Mouse (Mus musculus): ENCODE measurements around the gene Ptprg. TPM values are rescaled to one million over a fixed set of nuclear protein-coding genes. Genes with fewer than 3 reads are reported as not detected.

Gene Ptprg
- polyA plus RNA-seq, 1 experiment, result 21.7 TPM

DNA sequence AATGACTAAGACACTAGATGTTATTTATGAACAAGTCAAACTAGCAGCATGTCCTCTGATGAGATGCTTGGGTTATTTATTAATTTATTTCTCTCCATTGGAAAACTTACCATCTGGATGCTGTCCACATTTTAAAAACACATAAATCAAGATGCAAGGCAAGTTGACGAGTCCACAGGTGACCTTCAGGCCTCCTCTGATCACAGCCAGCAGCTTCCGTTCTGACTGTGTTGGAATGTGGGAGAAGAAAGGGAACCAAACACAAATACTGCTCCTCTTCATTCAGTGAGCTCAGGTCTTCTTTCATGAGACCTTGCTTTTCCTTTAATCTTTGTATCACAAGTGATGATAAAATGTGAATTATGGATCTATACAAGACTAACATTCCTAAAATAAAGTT, 437.8 kb downstream of the Ptprg start:
- no peak overlapping the region for H3K27ac ChIP-seq (ENCODE audit: insufficient read depth, low read depth, low read length)
- H3K36me3 ChIP-seq (ENCODE audit: control insufficient read depth, insufficient read depth, low read length), result no peaks in the 10 kb centered on the region
- TF ChIP-seq POLR2A (IDR thresholded peaks at IDR 0.05; ENCODE audit: low read depth, low read length) (no peak), CTCF (IDR thresholded peaks at IDR 0.05; ENCODE audit: extremely low read depth, insufficient read length, insufficient replicate concordance, low read depth, low read length) (no peak)
- no peak overlapping the region for H3K4me3 ChIP-seq (ENCODE audit: low read depth, low read length)
- no peaks in the 10 kb centered on the region for H3K4me1 ChIP-seq (ENCODE audit: control insufficient read depth, insufficient read depth, insufficient read length, low read length)
- no peaks in the 10 kb centered on the region for H3K27me3 ChIP-seq (ENCODE audit: control insufficient read depth, insufficient read depth, low read length)
- WGBS, result 89% methylated on average over 2 of the region's 2 CpGs

DNA sequence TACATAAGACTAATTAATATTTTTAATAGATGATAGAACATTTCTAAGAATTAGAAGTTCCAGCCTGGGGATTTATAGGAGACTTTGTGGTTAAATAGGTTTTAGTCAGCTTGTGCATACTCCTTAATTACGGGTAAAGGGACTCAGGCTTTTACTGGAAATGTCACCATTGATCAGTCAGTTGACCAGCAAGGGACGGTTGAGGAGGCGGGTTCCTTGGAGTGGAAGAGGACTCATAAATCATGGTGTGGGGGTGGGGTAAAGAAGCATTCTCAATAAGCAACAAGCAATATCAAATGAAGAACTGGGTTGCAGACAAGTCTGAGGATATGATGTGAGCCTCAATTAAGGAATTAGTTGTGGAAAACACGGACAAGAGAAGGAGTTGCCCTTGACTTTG, 438.8 kb downstream of the Ptprg start:
- TF ChIP-seq CTCF (IDR thresholded peaks at IDR 0.05; ENCODE audit: extremely low read depth, insufficient read length, insufficient replicate concordance, low read depth, low read length) (no peak), POLR2A (IDR thresholded peaks at IDR 0.05; ENCODE audit: low read depth, low read length) (no peak)
- Histone ChIP-seq H3K27me3 (ENCODE audit: control insufficient read depth, insufficient read depth, low read length) (no peaks in the 10 kb centered on the region), H3K4me3 (ENCODE audit: low read depth, low read length) (no peak overlapping the region), H3K36me3 (ENCODE audit: control insufficient read depth, insufficient read depth, low read length) (no peaks in the 10 kb centered on the region), H3K27ac (ENCODE audit: insufficient read depth, low read depth, low read length) (no peak overlapping the region), H3K4me1 (ENCODE audit: control insufficient read depth, insufficient read depth, insufficient read length, low read length) (no peaks in the 10 kb centered on the region)
- WGBS, result 93% methylated on average over 4 of the region's 4 CpGs

DNA sequence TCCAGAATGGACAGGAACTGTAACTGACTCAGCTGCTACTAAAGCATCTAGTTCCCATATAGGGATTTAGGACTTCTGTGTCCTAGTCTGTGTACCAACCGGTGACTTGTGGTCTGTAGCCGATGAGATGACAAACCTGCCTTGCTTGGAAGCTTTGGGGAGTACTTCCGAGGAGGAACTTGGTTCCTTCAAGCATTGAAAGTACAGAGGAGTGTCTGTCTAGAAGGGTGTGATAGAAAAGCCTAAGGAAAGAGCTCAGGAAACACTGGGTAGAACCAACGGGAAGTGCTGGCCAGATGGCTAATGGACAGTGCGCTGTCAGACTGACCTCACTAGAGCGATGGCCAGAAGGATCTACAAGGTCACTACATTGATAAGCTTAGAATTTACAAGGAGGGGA, 439.2 kb downstream of the Ptprg start:
- no peaks in the 10 kb centered on the region for H3K4me1 ChIP-seq (ENCODE audit: control insufficient read depth, insufficient read depth, insufficient read length, low read length)
- H3K27me3 ChIP-seq (ENCODE audit: control insufficient read depth, insufficient read depth, low read length), result no peaks in the 10 kb centered on the region
- 91% methylated on average over 6 of the region's 6 CpGs for WGBS
- no peak for TF ChIP-seq POLR2A (IDR thresholded peaks at IDR 0.05; ENCODE audit: low read depth, low read length)
- no peak for TF ChIP-seq CTCF (IDR thresholded peaks at IDR 0.05; ENCODE audit: extremely low read depth, insufficient read length, insufficient replicate concordance, low read depth, low read length)
- no peaks in the 10 kb centered on the region for H3K36me3 ChIP-seq (ENCODE audit: control insufficient read depth, insufficient read depth, low read length)
- H3K27ac ChIP-seq (ENCODE audit: insufficient read depth, low read depth, low read length), result no peak overlapping the region
- H3K4me3 ChIP-seq (ENCODE audit: low read depth, low read length), result no peak overlapping the region

DNA sequence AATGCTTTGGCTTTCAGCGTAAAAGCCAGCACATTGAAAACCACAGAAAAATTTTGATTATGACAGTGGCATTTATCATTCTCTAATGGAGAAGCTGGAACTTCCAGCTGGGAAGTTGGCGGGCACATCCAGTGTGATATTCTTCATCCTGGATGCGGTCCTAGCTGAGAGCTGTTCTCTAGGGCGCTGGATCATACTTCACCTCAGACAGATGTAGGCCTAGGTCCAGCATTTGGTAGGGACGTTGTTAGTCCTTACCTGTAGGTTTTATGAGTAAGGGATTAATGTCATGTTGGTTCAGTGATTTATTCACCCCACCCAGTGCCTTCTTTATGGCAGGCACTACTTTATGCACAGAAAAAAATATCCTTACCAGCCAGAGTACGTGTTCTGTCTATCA, 444.2 kb downstream of the Ptprg start:
- Histone ChIP-seq H3K27ac (ENCODE audit: insufficient read depth, low read depth, low read length) (no peak overlapping the region), H3K36me3 (ENCODE audit: control insufficient read depth, insufficient read depth, low read length) (no peaks in the 10 kb centered on the region), H3K27me3 (ENCODE audit: control insufficient read depth, insufficient read depth, low read length) (no peaks in the 10 kb centered on the region), H3K4me1 (ENCODE audit: control insufficient read depth, insufficient read depth, insufficient read length, low read length) (no peaks in the 10 kb centered on the region), H3K4me3 (ENCODE audit: low read depth, low read length) (no peak overlapping the region)
- no peak for TF ChIP-seq CTCF (IDR thresholded peaks at IDR 0.05; ENCODE audit: extremely low read depth, insufficient read length, insufficient replicate concordance, low read depth, low read length)
- no peak for TF ChIP-seq POLR2A (IDR thresholded peaks at IDR 0.05; ENCODE audit: low read depth, low read length)
- WGBS, result 63% methylated on average over 6 of the region's 6 CpGs

DNA sequence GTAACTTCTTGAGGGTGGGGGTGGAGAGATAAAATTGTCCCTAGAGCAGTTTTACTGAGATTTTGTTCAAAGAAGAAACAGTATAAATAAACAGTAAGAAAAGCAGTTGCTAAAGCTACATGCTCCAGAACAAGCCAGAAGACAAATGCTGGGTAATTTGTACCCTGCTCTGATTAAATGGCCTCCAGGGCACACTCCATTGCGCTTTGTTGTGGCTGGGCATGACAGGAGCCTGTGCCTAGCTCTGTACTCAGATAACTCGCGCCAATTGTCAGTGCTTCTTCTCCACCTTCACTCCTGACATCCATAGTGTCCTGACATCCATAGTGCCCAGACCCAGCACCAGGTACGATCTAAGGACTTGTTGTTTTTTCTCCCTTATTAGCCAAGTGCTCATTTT, 445.1 kb downstream of the Ptprg start:
- WGBS, result 97% methylated on average over 4 of the region's 4 CpGs
- Histone ChIP-seq H3K27ac (ENCODE audit: insufficient read depth, low read depth, low read length) (no peak overlapping the region), H3K27me3 (ENCODE audit: control insufficient read depth, insufficient read depth, low read length) (no peaks in the 10 kb centered on the region), H3K4me3 (ENCODE audit: low read depth, low read length) (no peak overlapping the region), H3K4me1 (ENCODE audit: control insufficient read depth, insufficient read depth, insufficient read length, low read length) (no peaks in the 10 kb centered on the region), H3K36me3 (ENCODE audit: control insufficient read depth, insufficient read depth, low read length) (no peaks in the 10 kb centered on the region)
- TF ChIP-seq CTCF (IDR thresholded peaks at IDR 0.05; ENCODE audit: extremely low read depth, insufficient read length, insufficient replicate concordance, low read depth, low read length) (no peak), POLR2A (IDR thresholded peaks at IDR 0.05; ENCODE audit: low read depth, low read length) (no peak)

DNA sequence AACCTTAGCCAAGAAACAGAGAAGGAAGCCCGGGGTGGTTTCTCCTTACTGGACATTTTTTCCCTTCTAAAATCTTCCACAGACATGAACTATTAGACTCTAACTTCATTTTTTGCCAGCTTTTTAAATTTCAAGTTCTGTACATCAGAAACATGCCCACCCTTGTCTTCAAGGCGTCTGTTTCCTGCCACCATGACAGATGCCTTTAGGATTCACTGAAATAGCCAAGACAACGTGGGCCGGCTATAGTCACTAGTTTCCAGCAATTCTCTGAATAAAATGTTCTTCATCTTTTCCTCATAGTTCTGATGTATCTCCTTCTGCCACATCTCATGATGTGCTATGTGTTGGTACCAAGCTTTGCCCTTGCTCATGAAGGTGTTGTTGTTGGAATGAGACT, 450.7 kb downstream of the Ptprg start:
- Histone ChIP-seq H3K36me3 (ENCODE audit: control insufficient read depth, insufficient read depth, low read length) (no peaks in the 10 kb centered on the region), H3K4me3 (ENCODE audit: low read depth, low read length) (no peak overlapping the region), H3K4me1 (ENCODE audit: control insufficient read depth, insufficient read depth, insufficient read length, low read length) (no peaks in the 10 kb centered on the region), H3K27me3 (ENCODE audit: control insufficient read depth, insufficient read depth, low read length) (no peaks in the 10 kb centered on the region), H3K27ac (ENCODE audit: insufficient read depth, low read depth, low read length) (no peak overlapping the region)
- TF ChIP-seq CTCF (IDR thresholded peaks at IDR 0.05; ENCODE audit: extremely low read depth, insufficient read length, insufficient replicate concordance, low read depth, low read length) (no peak), POLR2A (IDR thresholded peaks at IDR 0.05; ENCODE audit: low read depth, low read length) (no peak)
- 90% methylated on average over 4 of the region's 4 CpGs for WGBS

DNA sequence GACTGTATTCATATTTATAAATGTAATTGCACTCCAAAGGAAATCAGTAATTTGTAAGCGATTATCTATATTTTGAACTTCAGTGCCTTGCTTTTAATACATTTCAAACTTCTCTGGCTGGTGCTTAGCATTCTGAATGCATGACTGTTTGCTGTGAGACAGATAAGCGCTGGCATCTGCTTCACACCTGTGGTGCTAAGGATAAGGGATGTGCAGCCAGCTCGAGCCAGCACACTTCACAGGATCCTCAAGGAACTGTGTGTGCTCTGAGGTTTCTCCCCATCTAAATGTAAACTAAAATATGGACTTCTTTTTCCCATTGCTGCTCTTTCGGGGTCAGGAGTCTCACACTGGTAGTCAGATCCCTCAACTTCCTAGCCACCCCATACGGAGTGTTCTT, 458.4 kb downstream of the Ptprg start:
- 80% methylated on average over 5 of the region's 5 CpGs for WGBS
- Histone ChIP-seq H3K4me1 (ENCODE audit: control insufficient read depth, insufficient read depth, insufficient read length, low read length) (no peaks in the 10 kb centered on the region), H3K27ac (ENCODE audit: insufficient read depth, low read depth, low read length) (no peak overlapping the region), H3K27me3 (ENCODE audit: control insufficient read depth, insufficient read depth, low read length) (no peaks in the 10 kb centered on the region), H3K4me3 (ENCODE audit: low read depth, low read length) (no peak overlapping the region), H3K36me3 (ENCODE audit: control insufficient read depth, insufficient read depth, low read length) (no peaks in the 10 kb centered on the region)
- no peak for TF ChIP-seq CTCF (IDR thresholded peaks at IDR 0.05; ENCODE audit: extremely low read depth, insufficient read length, insufficient replicate concordance, low read depth, low read length)

Data from small intestine, adult 2 months (tissue).